Mouse (Mus musculus) gastrocnemius, adult 8-10 months (tissue): ENCODE data around the gene Sass6. TPM values are rescaled to one million over a fixed set of nuclear protein-coding genes. Genes with fewer than 3 reads are reported as not detected.
"Not testable (repeated sequence)": the region's sequence is repeated elsewhere in the genome, so short reads cannot be mapped to it uniquely, and the experiment has no call there.

Experiments used
- DNase-seq, 2 experiments: peaks; one replicate each; pipeline ENCODE4 v3.0.0; 2022; ENCODE audit warnings: low spot score in 2 of 2
- total RNA-seq, 4 experiments: library from RNA; stranded (reverse); gene quantifications; 2 replicates each; pipeline ENCODE4 v1.2.4; 2022

The Sass6 gene
- total RNA-seq, 4 experiments from 2014 or later, result 1.4 to 2.9 (median 2.0) TPM

GRCm38 (mm10) chr3:116631459-116631858 is 36.7 kb downstream of the Sass6 start:
- DNase-seq, result no peak

- no peak for DNase-seq
Observed at GRCm38 (mm10) chr3:116632971-116633370, 38.2 kb downstream of the Sass6 start.

GRCm38 (mm10) chr3:116634091-116634490 is 39.3 kb downstream of the Sass6 start:
- DNase-seq, result no peak

GRCm38 (mm10) chr3:116634853-116635252 is 40.1 kb downstream of the Sass6 start:
- DNase-seq, result no peak

- DNase-seq, result no peak
Observed at GRCm38 (mm10) chr3:116635799-116636198, 41.0 kb downstream of the Sass6 start.

- no peak for DNase-seq
Observed at GRCm38 (mm10) chr3:116637693-116638476, 43.1 kb downstream of the Sass6 start.

GRCm38 (mm10) chr3:116638572-116638971 is 43.8 kb downstream of the Sass6 start:
- DNase-seq, result no peak

GRCm38 (mm10) chr3:116640024-116640423 is 45.2 kb downstream of the Sass6 start:
- DNase-seq, result no peak

GRCm38 (mm10) chr3:116641811-116642371 is 47.1 kb downstream of the Sass6 start:
- no peak for DNase-seq

- DNase-seq, result no peak
Observed at GRCm38 (mm10) chr3:116642373-116642772, 47.6 kb downstream of the Sass6 start.

GRCm38 (mm10) chr3:116646387-116646786 is 51.6 kb downstream of the Sass6 start:
- DNase-seq, result no peak

- no peak for DNase-seq
Observed at GRCm38 (mm10) chr3:116648805-116649204, 54.0 kb downstream of the Sass6 start.

- no peak for DNase-seq
Observed at GRCm38 (mm10) chr3:116650698-116651097, 55.9 kb downstream of the Sass6 start.

- no peak for DNase-seq
Observed at GRCm38 (mm10) chr3:116652033-116652446, 57.3 kb downstream of the Sass6 start.

GRCm38 (mm10) chr3:116653278-116653945 is 58.6 kb downstream of the Sass6 start:
- DNase-seq, result no peak

- DNase-seq, result not testable (repeated sequence)
Observed at GRCm38 (mm10) chr3:116654051-116654450, 59.3 kb downstream of the Sass6 start.

- DNase-seq, result no peak
Observed at GRCm38 (mm10) chr3:116656184-116656965, 61.6 kb downstream of the Sass6 start.

GRCm38 (mm10) chr3:116658928-116659565 is 64.3 kb downstream of the Sass6 start:
- DNase-seq, result no peak

GRCm38 (mm10) chr3:116659856-116660430 is 65.2 kb downstream of the Sass6 start:
- DNase-seq, result no peak

- DNase-seq, result no peak
Observed at GRCm38 (mm10) chr3:116661288-116661869, 66.6 kb downstream of the Sass6 start.
